Mouse (Mus musculus): Measurements from ENCODE around the gene Tiam1. TPM values are rescaled to one million over a fixed set of nuclear protein-coding genes. Genes with fewer than 3 reads are reported as not detected.

Tiam1 gene
- polyA plus RNA-seq, 1 experiment, result 10.1 TPM

GRCm38 (mm10) chr16:89840361-89840760 is 303.2 kb downstream of the Tiam1 start:
- no peak overlapping the region for H3K4me3 ChIP-seq (replicated peaks)
- peaks cover 47% of the 10 kb centered on the region for H3K36me3 ChIP-seq (replicated peaks; ENCODE audit: low read length)
- no peaks in the 10 kb centered on the region for H3K27me3 ChIP-seq (replicated peaks)
- TF ChIP-seq GATA1 (IDR thresholded peaks at IDR 0.05; ENCODE audit: borderline replicate concordance, low read length) (no peak), FLI1 (IDR thresholded peaks at IDR 0.05; ENCODE audit: low read length) (no peak)
- peaks cover 56% of the 10 kb centered on the region for H3K4me1 ChIP-seq
- H3K9me3 ChIP-seq, result no peaks in the 10 kb centered on the region

- no peaks in the 10 kb centered on the region for H3K27me3 ChIP-seq (replicated peaks)
Observed at GRCm38 (mm10) chr16:89839829-89840228, 303.7 kb downstream of the Tiam1 start.

DNA sequence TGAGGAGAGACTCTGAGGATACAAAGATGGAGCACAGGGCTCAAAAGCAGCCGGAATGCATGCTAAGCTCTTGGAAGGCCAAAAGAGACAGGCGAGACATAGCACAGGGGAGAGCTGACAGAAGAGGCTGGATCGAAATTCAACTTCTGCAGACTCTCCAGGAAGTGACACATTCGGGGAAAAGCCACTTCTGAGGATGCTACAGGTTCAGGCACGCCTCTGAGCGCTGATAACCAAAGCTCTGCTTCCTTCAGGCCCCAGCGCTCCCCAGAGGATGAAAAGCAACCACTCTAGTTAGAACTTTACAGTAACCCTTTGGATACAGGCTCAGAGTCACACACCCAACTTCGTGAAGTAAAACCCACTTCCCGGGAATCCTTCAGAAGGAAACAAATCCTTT is 306.5 kb downstream of the Tiam1 start:
- no peaks in the 10 kb centered on the region for H3K27me3 ChIP-seq (replicated peaks)
- no peaks in the 10 kb centered on the region for H3K9me3 ChIP-seq
- H3K4me3 ChIP-seq (replicated peaks), result no peak overlapping the region
- H3K36me3 ChIP-seq (replicated peaks; ENCODE audit: low read length), result peaks cover 69% of the 10 kb centered on the region
- TF ChIP-seq FLI1 (IDR thresholded peaks at IDR 0.05; ENCODE audit: low read length) (no peak), GATA1 (IDR thresholded peaks at IDR 0.05; ENCODE audit: borderline replicate concordance, low read length) (no peak)
- H3K4me1 ChIP-seq, result peaks cover 50% of the 10 kb centered on the region

More at GRCm38 (mm10) chr16:89839829-89840228, 303.7 kb downstream of the Tiam1 start:
- Histone ChIP-seq H3K36me3 (replicated peaks; ENCODE audit: low read length) (peaks cover 53% of the 10 kb centered on the region), H3K4me3 (replicated peaks) (no peak overlapping the region), H3K4me1 (peaks cover 55% of the 10 kb centered on the region), H3K9me3 (no peaks in the 10 kb centered on the region)
- TF ChIP-seq FLI1 (IDR thresholded peaks at IDR 0.05; ENCODE audit: low read length) (no peak), GATA1 (IDR thresholded peaks at IDR 0.05; ENCODE audit: borderline replicate concordance, low read length) (no peak)

GRCm38 (mm10) chr16:89835551-89835950 is 308.0 kb downstream of the Tiam1 start:
- no peaks in the 10 kb centered on the region for H3K9me3 ChIP-seq
- no peaks in the 10 kb centered on the region for H3K27me3 ChIP-seq (replicated peaks)
- peaks cover 51% of the 10 kb centered on the region for H3K4me1 ChIP-seq
- H3K4me3 ChIP-seq (replicated peaks), result no peak overlapping the region
- no peak for TF ChIP-seq FLI1 (IDR thresholded peaks at IDR 0.05; ENCODE audit: low read length)
- TF ChIP-seq GATA1 (IDR thresholded peaks at IDR 0.05; ENCODE audit: borderline replicate concordance, low read length), result no peak
- peaks cover 61% of the 10 kb centered on the region for H3K36me3 ChIP-seq (replicated peaks; ENCODE audit: low read length)

DNA sequence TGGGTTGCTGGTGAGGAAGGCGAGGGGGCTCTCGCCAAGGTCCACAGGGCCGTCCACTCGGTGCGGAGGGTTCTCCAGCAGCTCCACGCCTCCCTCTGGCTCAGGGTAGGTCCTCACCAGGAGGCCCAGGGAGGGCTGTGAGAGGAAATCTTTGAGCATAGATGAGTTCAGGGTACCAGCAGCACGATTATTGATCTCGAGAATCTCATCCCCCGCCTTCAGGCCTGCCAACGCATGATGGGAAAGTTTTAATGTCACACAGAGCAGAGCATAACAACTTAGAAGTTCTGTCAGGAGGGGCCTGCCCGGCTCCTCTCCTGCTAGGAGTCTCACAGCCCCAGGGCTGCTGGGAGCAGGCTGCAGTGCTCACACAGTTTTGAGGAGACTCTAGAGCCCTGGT is 310.6 kb downstream of the Tiam1 start:
- TF ChIP-seq GATA1 (IDR thresholded peaks at IDR 0.05; ENCODE audit: borderline replicate concordance, low read length) (no peak), FLI1 (IDR thresholded peaks at IDR 0.05; ENCODE audit: low read length) (no peak)
- H3K36me3 ChIP-seq (replicated peaks; ENCODE audit: low read length), result peaks cover 50% of the 10 kb centered on the region
- H3K4me3 ChIP-seq (replicated peaks), result no peak overlapping the region
- H3K4me1 ChIP-seq, result peaks cover 55% of the 10 kb centered on the region
- no peaks in the 10 kb centered on the region for H3K9me3 ChIP-seq
- no peaks in the 10 kb centered on the region for H3K27me3 ChIP-seq (replicated peaks)

DNA sequence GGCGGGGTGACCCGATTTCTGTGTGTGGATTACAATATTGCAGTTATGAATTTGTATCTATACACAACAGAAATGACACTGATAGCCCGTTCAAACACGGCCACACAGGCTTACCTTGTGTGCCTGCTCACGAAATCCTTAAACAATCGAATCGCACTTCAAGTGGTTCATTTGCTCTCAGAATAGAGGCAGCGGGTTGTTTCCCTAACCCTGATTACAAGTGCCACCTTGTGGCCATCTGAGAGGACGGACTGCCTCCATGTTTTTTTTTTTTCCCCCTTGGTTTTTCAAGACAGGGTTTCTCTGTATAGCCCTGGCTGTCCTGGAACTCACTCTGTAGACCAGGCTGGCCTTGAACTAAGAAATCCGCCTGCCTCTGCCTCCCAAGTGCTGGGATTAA is 312.4 kb downstream of the Tiam1 start:
- Histone ChIP-seq H3K9me3 (no peaks in the 10 kb centered on the region), H3K27me3 (replicated peaks) (no peaks in the 10 kb centered on the region), H3K36me3 (replicated peaks; ENCODE audit: low read length) (peaks cover 44% of the 10 kb centered on the region), H3K4me3 (replicated peaks) (no peak overlapping the region), H3K4me1 (peaks cover 62% of the 10 kb centered on the region)
- TF ChIP-seq GATA1 (IDR thresholded peaks at IDR 0.05; ENCODE audit: borderline replicate concordance, low read length) (no peak), FLI1 (IDR thresholded peaks at IDR 0.05; ENCODE audit: low read length) (no peak)

GRCm38 (mm10) chr16:89830221-89830648 is 313.3 kb downstream of the Tiam1 start:
- no peaks in the 10 kb centered on the region for H3K27me3 ChIP-seq (replicated peaks)
- H3K4me1 ChIP-seq, result peaks cover 63% of the 10 kb centered on the region
- TF ChIP-seq FLI1 (IDR thresholded peaks at IDR 0.05; ENCODE audit: low read length), result no peak
- no peak for TF ChIP-seq GATA1 (IDR thresholded peaks at IDR 0.05; ENCODE audit: borderline replicate concordance, low read length)
- H3K9me3 ChIP-seq, result no peaks in the 10 kb centered on the region
- H3K36me3 ChIP-seq (replicated peaks; ENCODE audit: low read length), result peaks cover 37% of the 10 kb centered on the region
- peak overlapping the region; percentile 79 for H3K4me3 ChIP-seq (replicated peaks)

- Histone ChIP-seq H3K4me3 (replicated peaks) (peak overlapping the region; percentile 62), H3K9me3 (no peaks in the 10 kb centered on the region), H3K27me3 (replicated peaks) (no peaks in the 10 kb centered on the region), H3K36me3 (replicated peaks; ENCODE audit: low read length) (peaks cover 24% of the 10 kb centered on the region), H3K4me1 (peaks cover 67% of the 10 kb centered on the region)
- TF ChIP-seq FLI1 (IDR thresholded peaks at IDR 0.05; ENCODE audit: low read length), result no peak
- no peak for TF ChIP-seq GATA1 (IDR thresholded peaks at IDR 0.05; ENCODE audit: borderline replicate concordance, low read length)
Observed at GRCm38 (mm10) chr16:89827496-89828125, 316.0 kb downstream of the Tiam1 start.

GRCm38 (mm10) chr16:89825875-89826274 is 317.7 kb downstream of the Tiam1 start:
- Histone ChIP-seq H3K36me3 (replicated peaks; ENCODE audit: low read length) (peaks cover 28% of the 10 kb centered on the region), H3K27me3 (replicated peaks) (no peaks in the 10 kb centered on the region), H3K4me3 (replicated peaks) (no peak overlapping the region), H3K9me3 (peaks cover 7% of the 10 kb centered on the region; the same call in 1 of the 2 replicates), H3K4me1 (peaks cover 63% of the 10 kb centered on the region)
- no peak for TF ChIP-seq FLI1 (IDR thresholded peaks at IDR 0.05; ENCODE audit: low read length)
- TF ChIP-seq GATA1 (IDR thresholded peaks at IDR 0.05; ENCODE audit: borderline replicate concordance, low read length), result no peak

- peaks cover 39% of the 10 kb centered on the region for H3K36me3 ChIP-seq (replicated peaks; ENCODE audit: low read length)
- H3K9me3 ChIP-seq, result peaks cover 11% of the 10 kb centered on the region; the same call in 1 of the 2 replicates
- no peak overlapping the region for H3K4me3 ChIP-seq (replicated peaks)
- peaks cover 42% of the 10 kb centered on the region for H3K4me1 ChIP-seq
- H3K27me3 ChIP-seq (replicated peaks), result no peaks in the 10 kb centered on the region
- TF ChIP-seq FLI1 (IDR thresholded peaks at IDR 0.05; ENCODE audit: low read length) (no peak), GATA1 (IDR thresholded peaks at IDR 0.05; ENCODE audit: borderline replicate concordance, low read length) (no peak)
Observed at GRCm38 (mm10) chr16:89822882-89823281, 320.7 kb downstream of the Tiam1 start.

Data from megakaryocyte, embryonic 14.5 days (primary cell).